Mouse (Mus musculus) heart, adult 2 months (tissue): ENCODE measurements around the gene Nckap5. TPM values are rescaled to one million over a fixed set of nuclear protein-coding genes. Genes with fewer than 3 reads are reported as not detected.
A peak's percentile ranks its signal among the peaks of the same experiment; 100 is the strongest.

Experiments used
- DNase-seq, 2 experiments: peaks; one replicate each; pipeline ENCODE4 v3.0.0; 2021
- H3K27ac ChIP-seq: fragments of 200-600 bp; 2 replicates; pipeline ENCODE4 v1.8.1; 2022
- H3K27me3 ChIP-seq: fragments of 200-500 bp; 2 replicates; pipeline ENCODE4 v1.6.1; 2012; ENCODE audit warnings: mild to moderate bottlenecking, low read length, inconsistent platforms, mixed read lengths; ENCODE audit not compliant: control insufficient read depth, insufficient read depth
- H3K36me3 ChIP-seq: fragments of 200-500 bp; 2 replicates; pipeline ENCODE4 v1.6.1; 2012; ENCODE audit warnings: low read length, inconsistent platforms; ENCODE audit not compliant: control insufficient read depth, insufficient read depth
- H3K4me1 ChIP-seq: fragments of 200-500 bp; 2 replicates; pipeline ENCODE4 v1.6.1; 2011; ENCODE audit warnings: low read length; ENCODE audit not compliant: control insufficient read depth, insufficient read depth
- H3K4me3 ChIP-seq: fragments of 200-600 bp; 2 replicates; pipeline ENCODE4 v1.8.1; 2022
- H3K79me2 ChIP-seq: fragments of 200-500 bp; replicated peaks from 2 replicates; pipeline ENCODE4 v1.6.1; 2012; ENCODE audit warnings: mild to moderate bottlenecking, inconsistent platforms, low read length, moderate library complexity, mixed read lengths; ENCODE audit not compliant: control insufficient read depth, insufficient read depth
- H3K9ac ChIP-seq: fragments of 200-500 bp; 2 replicates; pipeline ENCODE4 v1.6.1; 2012; ENCODE audit warnings: low read depth, mild to moderate bottlenecking, control low read depth, inconsistent platforms, low read length, mixed read lengths
- CTCF ChIP-seq: fragments of 200-600 bp; IDR thresholded peaks from 2 replicates; pipeline ENCODE4 v1.8.1; 2022; ENCODE audit warnings: antibody characterized with exemption, mild to moderate bottlenecking, moderate library complexity
- EP300 ChIP-seq: fragments of 200-500 bp; IDR thresholded peaks from 2 replicates; pipeline ENCODE4 v1.6.1; 2011; ENCODE audit warnings: low read depth, low read length, control low read depth; ENCODE audit not compliant: insufficient read depth
- POLR2A ChIP-seq: fragments of 200-500 bp; IDR thresholded peaks from 2 replicates; pipeline ENCODE4 v1.6.1; 2011; ENCODE audit warnings: mild to moderate bottlenecking, low read depth, low read length, control low read depth; ENCODE audit not compliant: insufficient read depth
- WGBS: fragments of 180-500 bp; shearing (Covaris S2); methylation state at CpG from one replicate; pipeline ENCODE4 v1.1.7; 2018; 5-methylcytosine and 5-hydroxymethylcytosine counted together
- intact Hi-C: fragments of 180-260 bp; cut with DNase I; formaldehyde crosslinking; loops from one replicate; pipeline ENCODE4 v1.15.1; 2025
- polyA plus RNA-seq: library from polyadenylated mRNA; depleted of rRNA; stranded (reverse); fragments of >200 nt; gene quantifications from 2 replicates; pipeline ENCODE4 v1.2.3, GENCODE M21; 2012
- total RNA-seq, 2 experiments: library from RNA; stranded (reverse); gene quantifications; 2 replicates each; pipeline ENCODE4 v1.2.3; 2021

The Nckap5 gene
- total and polyA plus RNA-seq, 3 experiments: 2.8 to 9.6 (median 6.0) TPM

DNA sequence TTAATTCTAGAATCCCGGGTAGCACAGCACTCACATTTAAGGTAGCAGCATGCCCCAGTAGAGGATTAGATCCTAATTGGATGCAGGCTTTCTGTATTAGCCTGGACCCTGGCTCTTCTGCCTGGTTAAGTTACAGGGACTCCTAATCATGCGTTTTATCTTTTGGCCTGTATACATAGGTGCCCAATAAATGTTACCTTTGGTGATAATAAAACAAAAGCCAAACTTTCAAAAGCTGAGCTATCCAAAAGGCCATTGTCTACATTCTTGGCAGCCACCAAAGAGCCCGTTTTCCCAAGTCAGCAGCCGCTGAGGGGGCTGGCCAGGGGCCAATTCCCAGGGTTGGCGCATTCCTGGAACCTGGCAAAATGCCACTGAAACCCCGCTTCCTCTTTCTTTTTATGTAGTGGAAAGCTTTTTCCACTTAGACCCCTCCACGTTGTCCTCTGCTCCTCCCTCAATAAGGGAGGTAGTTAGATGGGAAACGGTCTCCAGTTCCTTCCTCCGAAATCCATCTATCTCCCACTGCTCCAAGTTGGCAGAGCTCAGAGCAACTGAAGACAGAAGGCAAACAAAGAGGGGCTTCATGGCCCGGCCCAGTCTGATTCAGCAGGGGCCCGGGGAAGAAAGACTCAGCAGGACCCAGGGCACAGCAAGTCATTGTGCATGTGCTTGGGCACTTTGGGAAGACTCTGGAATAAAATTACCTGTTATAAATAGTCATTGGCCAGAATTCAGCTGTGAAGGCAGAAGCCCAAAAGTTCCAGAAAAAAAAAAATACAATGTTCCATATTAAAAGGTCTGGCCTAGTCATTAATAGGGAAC is 146.8 kb downstream of the Nckap5 start:
- TF ChIP-seq EP300 (no peak), CTCF (no peak), POLR2A (no peak)
- 4% methylated on average over 11 of the region's 11 CpGs for WGBS
- H3K27ac ChIP-seq: peak overlapping the region; percentile 6; the same call in 1 of the 2 replicates
- intact Hi-C loops: no loop called here
- H3K79me2 ChIP-seq: no peaks in the 10 kb centered on the region
- peak overlapping the region; percentile 31; the same call in 1 of the 2 replicates for H3K9ac ChIP-seq
- no peak overlapping the region for H3K4me3 ChIP-seq
- H3K4me1 ChIP-seq: no peaks in the 10 kb centered on the region
- peak; percentile 47 to 50 for DNase-seq
- H3K36me3 ChIP-seq: no peaks in the 10 kb centered on the region; the same call in 1 of the 2 replicates
- no peaks in the 10 kb centered on the region for H3K27me3 ChIP-seq

GRCm38 (mm10) chr1:126681773-126682172 is 148.8 kb downstream of the Nckap5 start:
- TF ChIP-seq CTCF (no peak), POLR2A (no peak), EP300 (no peak)
- 34% methylated on average over 8 of the region's 8 CpGs for WGBS
- H3K4me1 ChIP-seq: no peaks in the 10 kb centered on the region
- DNase-seq: no peak
- H3K27ac ChIP-seq: no peak overlapping the region
- no peak overlapping the region for H3K9ac ChIP-seq
- intact Hi-C loops: no loop called here
- no peaks in the 10 kb centered on the region for H3K27me3 ChIP-seq
- no peaks in the 10 kb centered on the region; the same call in 1 of the 2 replicates for H3K36me3 ChIP-seq
- H3K79me2 ChIP-seq: no peaks in the 10 kb centered on the region
- H3K4me3 ChIP-seq: no peak overlapping the region

- Histone ChIP-seq H3K79me2 (no peaks in the 10 kb centered on the region), H3K9ac (no peak overlapping the region), H3K27me3 (no peaks in the 10 kb centered on the region), H3K36me3 (no peaks in the 10 kb centered on the region; the same call in 1 of the 2 replicates), H3K27ac (no peak overlapping the region), H3K4me1 (no peaks in the 10 kb centered on the region; the same call in 1 of the 2 replicates), H3K4me3 (no peak overlapping the region)
- intact Hi-C loops: no loop called here
- no peak for DNase-seq
- WGBS: 85% methylated on average over 1 of the region's 1 CpGs
- TF ChIP-seq EP300 (no peak), CTCF (no peak)
These were observed 151.3 kb downstream of the Nckap5 start for GRCm38 (mm10) chr1:126679348-126679747.

- Histone ChIP-seq H3K36me3 (no peaks in the 10 kb centered on the region), H3K4me3 (no peak overlapping the region), H3K9ac (no peak overlapping the region), H3K27ac (no peak overlapping the region), H3K4me1 (no peaks in the 10 kb centered on the region; the same call in 1 of the 2 replicates), H3K27me3 (no peaks in the 10 kb centered on the region), H3K79me2 (no peaks in the 10 kb centered on the region)
- DNase-seq: no peak
- no peak for TF ChIP-seq EP300
- WGBS: 60% methylated on average over 4 of the region's 4 CpGs
- intact Hi-C loops: no loop called here
These were observed 153.3 kb downstream of the Nckap5 start for GRCm38 (mm10) chr1:126677280-126677679.

DNA sequence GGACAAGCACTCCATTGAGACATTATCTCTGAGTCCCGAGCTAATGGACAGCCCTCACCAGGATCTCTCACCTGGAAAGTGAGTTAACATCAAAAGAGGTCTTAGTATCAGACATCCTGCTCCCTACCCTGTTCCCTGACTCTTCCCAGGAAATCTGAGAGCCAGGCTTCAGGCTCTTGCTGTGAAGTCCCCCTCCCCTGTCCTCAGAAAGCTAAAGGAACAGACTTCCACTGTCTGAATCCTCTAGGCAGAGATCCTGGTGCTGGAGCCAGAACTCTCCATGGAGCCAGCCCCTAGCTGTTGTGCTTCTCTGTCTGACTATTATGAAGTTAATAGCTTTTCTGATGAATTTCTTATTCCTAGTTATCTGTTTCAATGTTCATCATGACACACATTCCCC is 153.8 kb downstream of the Nckap5 start:
- Histone ChIP-seq H3K36me3 (no peaks in the 10 kb centered on the region), H3K79me2 (no peaks in the 10 kb centered on the region), H3K4me3 (no peak overlapping the region), H3K9ac (no peak overlapping the region), H3K4me1 (no peaks in the 10 kb centered on the region; the same call in 1 of the 2 replicates), H3K27ac (no peak overlapping the region), H3K27me3 (no peaks in the 10 kb centered on the region)
- no peak for DNase-seq
- TF ChIP-seq EP300 (no peak), POLR2A (no peak), CTCF (no peak)
- intact Hi-C loops: no loop called here
- 43% methylated on average over 1 of the region's 1 CpGs for WGBS

DNA sequence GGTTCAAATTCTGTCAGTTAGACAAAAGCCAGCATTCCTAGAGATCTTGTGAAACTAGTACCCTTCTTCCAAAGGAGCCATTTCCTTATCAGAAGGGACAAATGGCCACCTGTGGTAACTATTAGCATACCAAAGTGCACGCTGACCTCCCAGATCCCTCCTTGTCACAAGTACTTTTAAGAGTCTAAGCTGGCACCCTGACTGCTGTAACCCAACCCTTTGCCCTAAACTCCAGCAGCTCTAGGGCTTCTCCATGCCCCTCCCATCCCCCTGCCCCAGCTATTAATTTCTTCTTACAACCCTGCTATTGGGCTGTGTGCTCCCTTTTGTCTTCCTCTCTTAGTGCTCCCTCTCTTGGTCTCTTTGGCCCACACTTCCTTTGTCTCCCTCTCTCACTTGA is 155.5 kb downstream of the Nckap5 start:
- no peaks in the 10 kb centered on the region for H3K27me3 ChIP-seq
- TF ChIP-seq EP300 (no peak), POLR2A (no peak), CTCF (no peak)
- 70% methylated on average over 1 of the region's 1 CpGs for WGBS

More for the DNA sequence above, 155.5 kb downstream of the Nckap5 start:
- no peak overlapping the region for H3K4me3 ChIP-seq
- H3K4me1 ChIP-seq: no peaks in the 10 kb centered on the region; the same call in 1 of the 2 replicates
- no peak for DNase-seq
- H3K9ac ChIP-seq: no peak overlapping the region
- H3K36me3 ChIP-seq: no peaks in the 10 kb centered on the region
- no peaks in the 10 kb centered on the region for H3K79me2 ChIP-seq
- intact Hi-C loops: no loop called here
- no peak overlapping the region for H3K27ac ChIP-seq
